Mouse (Mus musculus): Measurements from ENCODE around the gene Ints12.

The Ints12 gene

DNA sequence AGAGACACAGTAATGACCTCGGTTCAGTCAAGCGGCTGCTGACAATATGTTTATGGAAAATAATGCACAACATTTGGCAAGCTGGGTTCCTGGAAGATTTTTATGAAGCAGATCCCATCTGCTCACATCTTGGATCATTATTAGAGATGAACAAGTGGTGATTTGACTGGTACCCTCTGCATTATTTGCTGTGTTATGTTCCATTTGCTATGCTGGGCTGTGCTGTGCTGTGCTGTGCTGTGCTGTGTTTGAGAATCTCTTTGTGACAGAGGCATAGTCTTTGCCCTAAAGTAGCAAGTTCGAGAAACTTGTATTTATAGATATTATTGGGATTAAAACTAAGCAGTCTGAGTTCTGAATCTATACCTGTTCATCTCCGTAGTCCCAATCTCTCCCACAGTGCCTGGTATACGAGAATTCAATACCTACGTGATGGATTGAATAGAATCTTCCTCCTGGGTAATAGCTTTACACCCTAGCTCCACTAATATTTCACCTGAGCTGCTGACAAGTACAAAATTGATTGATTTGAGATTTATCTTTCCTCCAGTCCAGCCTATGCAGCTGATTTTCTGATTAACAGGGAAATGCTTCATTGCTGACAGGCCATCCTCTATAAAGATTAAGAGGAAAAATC is 53.0 kb downstream of the Ints12 start:
- DNase-seq (ENCODE audit: low spot score) = no peak

DNA sequence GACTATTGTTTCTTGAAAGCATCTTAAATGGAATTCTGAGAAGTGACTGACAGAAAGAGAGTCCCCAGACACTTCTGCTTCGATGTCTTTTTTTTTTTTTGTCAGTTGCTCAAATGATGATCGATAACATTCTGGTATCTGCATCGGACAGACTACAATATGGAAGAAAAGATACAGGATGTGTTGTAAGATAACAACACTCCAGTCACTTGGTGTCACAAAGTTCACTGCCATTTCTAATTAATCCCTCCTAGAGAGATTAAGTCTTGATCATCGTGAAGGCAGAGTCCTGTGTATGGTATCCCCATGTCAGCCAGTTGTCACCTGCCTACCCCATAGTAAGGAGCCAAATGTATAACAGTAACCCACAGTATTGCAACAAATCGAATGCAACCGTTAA is 60.0 kb downstream of the Ints12 start:
- no peak for DNase-seq (ENCODE audit: low spot score)

DNA sequence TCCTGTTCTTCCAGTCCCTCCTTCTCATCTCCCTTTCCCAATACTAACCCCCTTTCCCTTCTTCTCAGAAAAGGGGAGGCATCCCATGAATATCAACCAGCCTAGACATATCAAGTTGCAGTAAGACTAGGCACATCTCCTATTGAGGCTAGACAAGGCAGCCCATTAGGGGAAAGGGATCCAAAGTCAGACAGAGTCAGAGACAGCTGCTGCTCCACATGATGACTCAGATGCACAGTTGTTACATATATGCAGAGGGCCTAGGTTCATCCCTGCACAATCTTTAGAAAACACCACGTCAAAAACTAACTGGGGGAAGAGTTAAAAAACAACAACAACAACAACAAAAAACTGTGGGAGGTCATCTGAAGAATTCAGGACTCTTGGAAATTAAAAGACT is 61.2 kb downstream of the Ints12 start:
- DNase-seq (ENCODE audit: low spot score) = no peak

DNA sequence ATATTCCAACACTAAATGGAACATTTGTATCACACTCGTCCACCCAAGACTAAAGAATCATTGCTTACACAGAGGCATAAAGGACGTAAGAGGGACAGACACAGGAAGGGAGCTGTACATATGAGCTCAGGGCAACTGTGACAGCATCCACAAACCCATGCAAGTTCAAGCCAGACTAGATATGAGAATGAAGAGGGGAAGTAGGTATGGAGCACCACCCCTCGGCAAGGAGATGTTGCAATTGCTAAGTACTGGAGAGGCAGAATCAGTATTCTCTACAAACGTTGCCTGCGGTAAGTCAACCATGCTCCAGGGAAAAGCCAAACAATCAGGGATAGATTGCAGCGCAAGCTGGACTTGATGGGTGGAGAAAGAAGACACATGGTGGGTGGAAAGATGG is 62.0 kb downstream of the Ints12 start:
- no peak for DNase-seq (ENCODE audit: low spot score)

DNA sequence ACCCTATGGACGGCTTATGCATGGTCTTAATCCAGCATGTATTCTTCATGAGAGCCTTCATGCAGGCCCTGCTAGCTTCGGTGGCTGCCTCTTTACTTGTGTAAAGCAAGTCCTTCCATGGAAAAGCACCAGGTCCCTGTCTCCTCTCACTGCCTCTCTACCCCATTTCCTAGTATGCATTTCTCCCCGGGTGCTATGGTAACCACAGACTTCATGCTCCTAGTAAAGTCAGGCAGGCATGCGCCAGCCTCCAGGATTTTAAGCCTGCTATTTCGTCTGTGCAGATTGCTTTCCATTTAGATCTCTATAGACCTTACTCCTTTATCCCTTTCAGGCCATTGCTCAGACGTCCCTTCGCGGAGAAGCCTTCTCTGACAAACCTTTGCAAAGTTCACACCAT is 63.0 kb downstream of the Ints12 start:
- DNase-seq (ENCODE audit: low spot score) = no peak

DNA sequence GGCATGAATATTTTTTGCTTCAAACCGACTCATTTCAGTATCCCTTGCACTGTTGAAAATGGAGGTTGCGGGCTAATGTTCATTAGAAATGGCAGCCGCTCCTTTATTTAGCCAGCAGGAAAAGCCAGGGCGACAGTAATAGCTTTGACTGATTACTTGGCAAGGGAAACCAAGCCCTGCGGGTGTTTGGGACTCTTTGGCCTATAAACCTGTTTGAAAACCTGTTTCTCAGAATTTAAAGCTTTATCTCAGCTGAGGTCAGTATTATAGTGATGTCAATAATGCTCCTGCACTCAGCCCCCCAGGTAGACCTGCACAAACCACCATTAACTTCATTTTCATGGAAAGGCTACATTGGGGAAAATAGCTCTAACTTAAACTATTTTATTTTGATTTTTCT is 66.6 kb downstream of the Ints12 start:
- peak; percentile 48 for DNase-seq (ENCODE audit: low spot score)

Data from urinary bladder, postnatal 14 days (tissue).